Mouse (Mus musculus) myocyte (in vitro differentiated cells): ENCODE measurements around the gene Ccdc42. TPM values are rescaled to one million over a fixed set of nuclear protein-coding genes. Genes with fewer than 3 reads are reported as not detected.

Experiments used
- H3K27me3 ChIP-seq: one replicate; pipeline ENCODE4 v1.6.1; 2011; ENCODE audit not compliant: control insufficient read depth, insufficient read depth, insufficient read length
- H3K36me3 ChIP-seq: one replicate; pipeline ENCODE4 v1.6.1; 2011; ENCODE audit not compliant: control insufficient read depth, insufficient read depth
- H3K4me2 ChIP-seq: one replicate; pipeline ENCODE4 v1.6.1; 2011; ENCODE audit warnings: low read depth, control low read depth
- H3K4me3 ChIP-seq: one replicate; pipeline ENCODE4 v1.5.1; 2011; ENCODE audit warnings: mild to moderate bottlenecking, control low read depth, moderate library complexity
- H3K79me2 ChIP-seq: one replicate; pipeline ENCODE4 v1.6.1; 2011; ENCODE audit not compliant: control insufficient read depth, insufficient read depth
- H3ac ChIP-seq: one replicate; pipeline ENCODE4 v1.6.1; 2011; ENCODE audit not compliant: control insufficient read depth, insufficient read length
- CEBPB ChIP-seq: IDR thresholded peaks from 2 replicates; pipeline ENCODE4 v1.6.1; 2011; ENCODE audit warnings: mild to moderate bottlenecking, moderate library complexity; ENCODE audit not compliant: poor library complexity, insufficient read depth, severe bottlenecking
- E2F4 ChIP-seq: IDR thresholded peaks from one replicate; pipeline ENCODE4 v1.6.1; 2011; ENCODE audit warnings: mild to moderate bottlenecking, control low read depth, moderate library complexity; ENCODE audit not compliant: insufficient read depth
- MAX ChIP-seq: IDR thresholded peaks from one replicate; pipeline ENCODE4 v1.6.1; 2011; ENCODE audit warnings: low read depth, mild to moderate bottlenecking, control low read depth
- MYOD1 ChIP-seq, 3 experiments: IDR thresholded peaks; one replicate each; pipeline ENCODE4 v1.6.1; 2011; ENCODE audit warnings: control low read depth in 2 of 3, low read depth in 2 of 3, mild to moderate bottlenecking in 2 of 3, moderate library complexity in 1 of 3; ENCODE audit not compliant: insufficient read length in 2 of 3, control insufficient read depth in 1 of 3
- MYOG ChIP-seq, 3 experiments: IDR thresholded peaks; one replicate each; pipeline ENCODE4 v1.6.1; 2011; ENCODE audit warnings: control low read depth in 2 of 3, low read depth in 2 of 3, mild to moderate bottlenecking in 2 of 3; ENCODE audit not compliant: insufficient read length in 2 of 3, control insufficient read depth in 1 of 3, insufficient read depth in 1 of 3
- POLR2A ChIP-seq: IDR thresholded peaks from one replicate; pipeline ENCODE4 v1.6.1; 2011; ENCODE audit warnings: low read depth, mild to moderate bottlenecking, control low read depth, moderate library complexity; ENCODE audit not compliant: insufficient read length
- POLR2AphosphoS2 ChIP-seq: IDR thresholded peaks from one replicate; pipeline ENCODE4 v1.6.1; 2011; ENCODE audit warnings: low read depth, control low read depth; ENCODE audit not compliant: insufficient read length
- REST ChIP-seq: IDR thresholded peaks from one replicate; pipeline ENCODE4 v1.6.1; 2011; ENCODE audit warnings: mild to moderate bottlenecking, control low read depth, moderate library complexity; ENCODE audit not compliant: insufficient read depth, insufficient read length
- SRF ChIP-seq: IDR thresholded peaks from one replicate; pipeline ENCODE4 v1.6.1; 2011; ENCODE audit warnings: low read depth; ENCODE audit not compliant: control insufficient read depth, insufficient read length
- TCF12 ChIP-seq: IDR thresholded peaks from one replicate; pipeline ENCODE4 v1.6.1; 2011; ENCODE audit warnings: mild to moderate bottlenecking, control low read depth; ENCODE audit not compliant: poor library complexity, insufficient read depth, severe bottlenecking
- TCF3 ChIP-seq: IDR thresholded peaks from one replicate; pipeline ENCODE4 v1.6.1; 2011; ENCODE audit warnings: low read depth, control low read depth; ENCODE audit not compliant: insufficient read length
- USF1 ChIP-seq: IDR thresholded peaks from one replicate; pipeline ENCODE4 v1.6.1; 2011; ENCODE audit warnings: low read depth, mild to moderate bottlenecking, control low read depth, moderate library complexity
- polyA plus RNA-seq: library from polyadenylated mRNA; unstranded; fragments of >200 nt; fragmentation: generic; extraction: Trizol; gene quantifications from one replicate; pipeline ENCODE4 v1.2.1, GENCODE M21; 2012; ENCODE audit warnings: missing spikeins

Gene Ccdc42
- polyA plus RNA-seq, 1 experiment, result not detected

DNA sequence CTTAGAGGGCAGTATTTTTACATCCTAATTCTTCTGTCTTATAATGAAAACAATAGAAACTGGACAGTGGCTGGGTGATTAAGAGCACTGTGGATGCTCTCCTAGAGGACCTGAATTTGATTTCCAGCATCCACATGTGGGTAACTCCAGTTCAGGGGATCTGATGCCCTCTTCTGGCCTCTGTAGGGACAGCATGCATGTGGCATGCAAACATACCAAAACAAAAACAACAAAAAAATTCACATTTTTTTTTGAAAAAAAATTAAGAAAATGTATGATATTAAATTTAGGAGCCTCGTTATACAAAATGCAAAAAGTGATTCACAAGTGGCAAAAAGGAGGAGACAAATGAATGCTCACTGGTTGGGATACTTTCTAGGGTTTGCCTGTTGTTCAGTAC lies 27.3 kb upstream of the Ccdc42 start:
- Histone ChIP-seq H3ac (no peak overlapping the region), H3K79me2 (no peaks in the 10 kb centered on the region), H3K27me3 (peaks cover 59% of the 10 kb centered on the region), H3K4me3 (no peak overlapping the region), H3K36me3 (no peaks in the 10 kb centered on the region), H3K4me2 (no peak overlapping the region)
- TF ChIP-seq CEBPB, result no peak
- TF ChIP-seq TCF3, result no peak
- TF ChIP-seq MAX, result no peak
- TF ChIP-seq POLR2AphosphoS2, result no peak
- no peak for TF ChIP-seq REST
- no peak for TF ChIP-seq TCF12
- no peak for TF ChIP-seq USF1
- TF ChIP-seq MYOD1 (IDR thresholded peaks at IDR 0.05; ENCODE audit: control insufficient read depth in 1 of 3, insufficient read length in 2 of 3, low read depth in 2 of 3), result no peak
- TF ChIP-seq E2F4, result no peak
- TF ChIP-seq POLR2A, result no peak
- no peak for TF ChIP-seq MYOG (IDR thresholded peaks at IDR 0.05; ENCODE audit: control insufficient read depth in 1 of 3, insufficient read depth in 1 of 3, insufficient read length in 2 of 3, low read depth in 2 of 3)
- no peak for TF ChIP-seq SRF

- TF ChIP-seq POLR2AphosphoS2 (no peak), USF1 (no peak), MAX (no peak), MYOG (IDR thresholded peaks at IDR 0.05; ENCODE audit: control insufficient read depth in 1 of 3, insufficient read depth in 1 of 3, insufficient read length in 2 of 3, low read depth in 2 of 3) (no peak), SRF (no peak), REST (no peak), E2F4 (no peak), TCF12 (no peak), MYOD1 (IDR thresholded peaks at IDR 0.05; ENCODE audit: control insufficient read depth in 1 of 3, insufficient read length in 2 of 3, low read depth in 2 of 3) (no peak), TCF3 (no peak), CEBPB (no peak), POLR2A (no peak)
- peaks cover 54% of the 10 kb centered on the region for H3K27me3 ChIP-seq
- H3K4me2 ChIP-seq, result no peak overlapping the region
- H3ac ChIP-seq, result no peak overlapping the region
- no peaks in the 10 kb centered on the region for H3K79me2 ChIP-seq
- no peaks in the 10 kb centered on the region for H3K36me3 ChIP-seq
- no peak overlapping the region for H3K4me3 ChIP-seq
Measured at GRCm38 (mm10) chr11:68561957-68562950, 24.6 kb upstream of the Ccdc42 start.

- Histone ChIP-seq H3ac (no peak overlapping the region), H3K4me2 (no peak overlapping the region), H3K27me3 (peaks cover 53% of the 10 kb centered on the region), H3K79me2 (no peaks in the 10 kb centered on the region), H3K36me3 (no peaks in the 10 kb centered on the region), H3K4me3 (no peak overlapping the region)
- no peak for TF ChIP-seq CEBPB
- TF ChIP-seq POLR2A, result no peak
- no peak for TF ChIP-seq POLR2AphosphoS2
- TF ChIP-seq TCF12, result no peak
- no peak for TF ChIP-seq MAX
Measured at GRCm38 (mm10) chr11:68564356-68565031, 22.3 kb upstream of the Ccdc42 start.

DNA sequence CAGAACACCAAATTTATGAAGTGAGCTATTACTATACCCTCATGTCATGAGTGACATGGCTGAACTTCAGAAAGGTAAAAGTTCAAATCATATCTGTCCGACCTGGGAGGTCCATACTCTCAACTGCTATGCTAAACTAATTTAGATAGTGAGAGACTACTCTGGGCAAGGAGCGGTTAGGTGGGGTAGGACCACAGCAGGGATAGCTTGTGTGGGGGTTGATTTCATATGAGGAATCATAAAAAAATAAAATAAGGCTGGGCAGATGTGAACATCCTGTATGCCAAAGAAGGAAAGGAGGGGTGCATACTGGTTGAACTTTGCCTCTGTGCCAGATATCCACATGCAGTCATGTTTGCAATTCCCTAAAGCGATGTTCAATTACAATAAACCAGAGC lies 21.8 kb upstream of the Ccdc42 start:
- peaks cover 53% of the 10 kb centered on the region for H3K27me3 ChIP-seq
- no peaks in the 10 kb centered on the region for H3K36me3 ChIP-seq
- H3K4me3 ChIP-seq, result no peak overlapping the region
- no peaks in the 10 kb centered on the region for H3K79me2 ChIP-seq
- no peak overlapping the region for H3K4me2 ChIP-seq
- no peak for TF ChIP-seq E2F4
- TF ChIP-seq USF1, result no peak
- TF ChIP-seq TCF3, result no peak
- no peak for TF ChIP-seq MYOG (IDR thresholded peaks at IDR 0.05; ENCODE audit: control insufficient read depth in 1 of 3, insufficient read depth in 1 of 3, insufficient read length in 2 of 3, low read depth in 2 of 3)
- no peak for TF ChIP-seq MAX
- TF ChIP-seq POLR2A, result no peak
- TF ChIP-seq CEBPB, result no peak
- no peak for TF ChIP-seq POLR2AphosphoS2
- TF ChIP-seq SRF, result no peak
- no peak for TF ChIP-seq REST
- TF ChIP-seq TCF12, result no peak
- TF ChIP-seq MYOD1 (IDR thresholded peaks at IDR 0.05; ENCODE audit: control insufficient read depth in 1 of 3, insufficient read length in 2 of 3, low read depth in 2 of 3), result no peak
- H3ac ChIP-seq, result no peak overlapping the region
